Mouse (Mus musculus): ENCODE results near the gene Mif.
"Not testable (repeated sequence)": the region's sequence is repeated elsewhere in the genome, so short reads cannot be mapped to it uniquely, and the experiment has no call there.

The Mif gene

DNA sequence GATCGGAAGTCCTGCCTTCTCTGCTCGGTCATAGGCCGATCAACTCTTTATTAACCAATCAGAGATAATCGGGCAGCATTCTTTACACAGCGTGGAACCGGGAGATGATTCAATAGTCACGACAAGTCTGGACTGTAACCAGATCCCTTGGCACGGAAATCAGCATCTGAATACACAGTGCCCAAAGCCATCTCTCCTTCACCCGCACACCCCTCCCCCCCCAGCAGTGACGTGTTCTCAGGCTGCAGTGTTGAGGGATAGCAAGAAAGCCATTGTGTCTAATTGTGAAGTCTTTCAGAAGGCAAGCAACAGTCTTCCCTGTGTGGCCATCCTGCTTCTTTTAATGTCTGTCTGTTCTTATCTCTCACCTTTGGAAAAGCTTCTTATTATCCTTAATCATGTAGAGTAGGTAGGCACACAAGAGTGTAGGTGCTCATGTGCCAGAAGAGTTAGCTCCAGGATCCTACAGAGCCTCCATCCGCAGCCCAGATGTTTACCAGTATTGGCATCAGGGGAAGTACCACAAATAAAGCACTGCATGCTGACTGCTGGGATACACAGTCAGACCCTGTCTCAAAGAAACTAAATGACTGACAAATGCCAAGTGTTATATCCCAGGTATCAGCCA lies 13.0 kb upstream of the Mif start:
- peak; percentile 32 to 41 for DNase-seq

DNA sequence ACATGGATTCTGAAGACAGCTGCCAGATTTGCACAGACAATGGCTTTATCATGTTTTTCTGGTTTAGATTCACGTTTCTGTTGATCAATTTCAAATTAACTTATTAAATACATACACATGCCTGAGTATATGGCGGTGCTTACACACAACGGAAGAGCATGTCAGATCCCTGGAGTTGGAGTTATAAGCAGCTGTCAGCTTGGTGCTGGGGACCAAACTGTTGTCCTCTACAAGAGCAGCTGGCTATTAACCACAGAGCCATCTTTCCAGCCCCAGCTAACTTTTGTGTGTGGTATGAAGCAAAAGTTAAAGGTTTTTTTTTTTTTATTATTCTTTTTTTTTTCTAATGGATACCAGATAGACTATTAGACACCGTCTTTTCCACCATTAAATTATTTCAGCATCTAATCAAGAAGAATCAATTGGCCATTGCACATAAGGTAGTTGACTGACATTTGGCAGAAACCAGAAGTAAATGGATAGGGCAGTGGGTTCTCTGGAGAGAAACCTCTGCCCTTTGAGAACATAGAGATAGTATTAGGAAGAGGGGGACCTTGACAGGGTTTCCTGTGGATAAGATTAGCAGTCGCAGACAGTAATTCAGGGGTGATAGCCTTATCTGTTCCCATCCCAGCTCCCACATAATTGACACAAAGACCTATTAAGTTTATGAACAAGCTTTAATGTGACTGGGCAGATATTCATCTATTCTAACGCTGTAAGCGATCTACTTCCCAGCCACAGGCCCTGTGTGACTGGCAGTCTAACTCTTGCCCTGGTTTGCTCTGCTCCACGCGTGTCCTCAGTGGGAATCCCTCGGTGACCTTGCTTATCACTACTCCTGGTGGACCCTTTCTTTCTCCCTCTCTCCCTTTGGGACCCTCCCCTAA lies 12.2 kb upstream of the Mif start:
- no peak for DNase-seq

DNA sequence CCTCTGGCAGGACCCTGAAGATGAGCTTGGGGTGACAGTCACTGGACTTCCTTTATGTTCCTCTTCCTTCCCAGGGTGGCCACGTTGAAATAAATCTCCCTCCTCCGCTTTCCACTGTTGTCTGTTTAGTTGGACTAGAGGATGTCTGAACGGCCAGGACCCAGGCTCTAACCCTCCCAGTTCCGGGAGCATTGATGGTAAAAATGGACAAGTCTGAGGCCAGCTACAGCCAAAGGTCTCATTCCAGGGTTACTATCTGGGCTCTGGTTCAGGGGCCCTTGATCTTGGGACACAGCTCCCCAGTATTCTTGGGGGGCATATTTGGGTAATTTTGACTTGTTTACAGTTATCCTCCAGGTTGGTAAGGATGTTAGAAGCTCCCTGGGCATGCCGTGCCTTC lies 1.5 kb upstream of the Mif start:
- no peak for DNase-seq

GRCm38 (mm10) chr10:75860746-75861145 lies 706 bp upstream of the Mif start:
- no peak for DNase-seq

DNA sequence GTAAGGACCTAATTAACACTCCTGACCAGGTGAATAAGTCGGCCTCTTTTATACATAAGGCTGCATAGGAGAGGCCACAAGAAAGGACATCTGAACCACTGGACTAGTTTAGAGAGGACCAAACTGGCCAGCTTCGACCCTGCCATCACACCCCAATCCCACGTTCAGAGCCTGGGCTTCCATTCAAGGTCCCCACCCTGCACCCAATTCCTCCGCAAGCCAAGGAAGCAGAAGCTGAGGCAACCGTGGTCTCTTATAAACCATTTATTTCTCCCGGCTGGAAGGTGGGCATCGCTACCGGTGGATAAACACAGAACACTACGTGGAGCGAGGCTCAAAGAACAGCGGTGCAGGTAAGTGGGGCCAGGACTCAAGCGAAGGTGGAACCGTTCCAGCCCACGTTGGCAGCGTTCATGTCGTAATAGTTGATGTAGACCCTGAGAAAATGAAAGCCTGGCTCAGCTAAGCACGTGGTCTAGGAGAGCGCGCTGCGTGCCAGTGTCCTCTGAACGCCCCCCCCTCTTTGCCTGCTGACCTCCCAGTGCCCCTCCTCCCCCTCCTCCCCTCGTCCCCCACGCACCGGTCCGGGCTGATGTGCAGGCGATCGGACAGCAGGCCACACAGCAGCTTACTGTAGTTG lies 813 bp downstream of the Mif start:
- peak; percentile 17 to 27 for DNase-seq

DNA sequence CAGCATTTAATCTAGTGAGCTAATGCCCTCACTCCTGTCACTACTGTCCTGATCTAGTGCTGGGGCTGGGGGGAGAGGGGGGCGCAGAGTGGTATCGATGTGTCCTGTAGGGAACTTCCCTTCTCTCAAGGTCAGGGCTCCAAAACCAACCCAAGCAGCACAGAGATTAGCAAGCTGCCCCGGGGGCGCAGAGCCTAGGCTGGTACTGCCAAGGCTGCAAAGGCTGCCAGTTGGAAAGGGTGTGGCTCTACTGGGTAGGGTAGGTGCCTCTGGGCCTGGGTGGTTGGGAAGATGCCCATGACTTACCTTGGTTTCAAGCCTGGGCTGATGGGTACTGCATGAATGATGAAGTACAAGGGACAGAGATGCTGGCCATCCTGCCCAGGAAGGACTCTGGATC lies 2.4 kb downstream of the Mif start:
- no peak for DNase-seq

DNA sequence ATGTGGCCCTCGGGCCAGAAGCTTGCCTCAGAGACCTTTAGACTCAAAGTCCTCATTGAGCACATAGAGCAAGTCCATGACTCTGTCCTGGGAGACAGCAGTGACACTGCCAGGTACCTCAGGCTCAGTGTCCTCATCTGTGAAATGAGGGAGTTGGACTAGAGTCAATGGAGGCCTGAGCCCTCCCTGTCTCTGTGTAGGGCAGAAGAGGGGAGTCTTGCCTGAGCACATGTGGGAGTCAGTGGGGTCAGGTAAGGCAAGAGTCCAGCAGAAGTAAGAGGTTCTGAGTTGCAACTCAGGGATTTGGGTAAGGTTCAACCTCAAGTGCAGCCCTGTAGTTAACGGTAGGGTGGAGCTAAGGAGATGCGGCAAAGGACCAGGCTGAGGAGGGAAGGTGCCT lies 3.1 kb downstream of the Mif start:
- DNase-seq, result no peak

GRCm38 (mm10) chr10:75856155-75856907 lies 3.7 kb downstream of the Mif start:
- no peak for DNase-seq

- DNase-seq, result no peak
Observed at GRCm38 (mm10) chr10:75855416-75855981, 4.5 kb downstream of the Mif start.

- DNase-seq, result no peak
Observed at GRCm38 (mm10) chr10:75854791-75855190, 5.2 kb downstream of the Mif start.

- DNase-seq, result no peak
Observed at GRCm38 (mm10) chr10:75854096-75854495, 5.9 kb downstream of the Mif start.

DNA sequence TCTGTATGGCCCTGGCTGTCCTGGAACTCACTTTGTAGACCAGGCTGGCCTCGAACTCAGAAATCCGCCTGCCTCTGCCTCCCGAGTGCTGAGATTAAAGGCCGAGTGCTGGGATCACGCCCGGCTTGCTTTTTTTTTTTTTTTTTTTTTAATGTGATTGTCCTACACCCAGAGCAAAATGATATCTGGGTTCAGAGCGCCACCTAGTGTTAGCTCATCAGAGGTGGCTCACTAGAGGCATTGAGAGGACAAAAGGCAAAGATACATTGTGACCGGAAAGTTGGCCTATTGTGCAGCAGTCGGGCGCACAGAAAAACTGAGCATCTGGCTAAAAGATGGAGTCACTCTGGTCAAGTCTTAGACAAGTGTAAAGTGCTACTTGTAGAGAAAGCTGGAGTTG lies 6.6 kb downstream of the Mif start:
- peak; percentile 88 for DNase-seq

- no peak for DNase-seq
Observed at GRCm38 (mm10) chr10:75852539-75853125, 7.4 kb downstream of the Mif start.

- DNase-seq, result no peak
Observed at GRCm38 (mm10) chr10:75851681-75852080, 8.4 kb downstream of the Mif start.

DNA sequence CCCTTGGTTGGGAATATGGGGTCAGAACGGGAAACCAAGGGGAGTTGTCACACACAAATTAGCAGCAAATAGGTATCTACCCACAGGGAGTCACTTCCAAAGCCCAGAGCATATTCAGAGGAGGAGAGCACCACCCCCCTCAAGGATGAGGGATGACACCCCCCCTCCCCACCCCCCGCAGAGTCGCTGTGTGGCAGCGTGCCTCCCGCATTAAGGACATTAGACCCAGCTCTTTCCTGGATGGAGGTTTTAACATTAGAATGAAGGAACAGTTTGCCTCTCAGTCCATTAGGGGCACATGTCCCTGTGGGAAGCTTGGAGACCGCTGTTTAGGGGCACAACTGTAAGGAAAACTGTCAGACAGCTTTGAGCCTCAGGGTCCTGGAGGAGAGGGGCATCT lies 9.0 kb downstream of the Mif start:
- no peak for DNase-seq

- no peak for DNase-seq
Observed at GRCm38 (mm10) chr10:75848382-75848781, 11.7 kb downstream of the Mif start.

DNA sequence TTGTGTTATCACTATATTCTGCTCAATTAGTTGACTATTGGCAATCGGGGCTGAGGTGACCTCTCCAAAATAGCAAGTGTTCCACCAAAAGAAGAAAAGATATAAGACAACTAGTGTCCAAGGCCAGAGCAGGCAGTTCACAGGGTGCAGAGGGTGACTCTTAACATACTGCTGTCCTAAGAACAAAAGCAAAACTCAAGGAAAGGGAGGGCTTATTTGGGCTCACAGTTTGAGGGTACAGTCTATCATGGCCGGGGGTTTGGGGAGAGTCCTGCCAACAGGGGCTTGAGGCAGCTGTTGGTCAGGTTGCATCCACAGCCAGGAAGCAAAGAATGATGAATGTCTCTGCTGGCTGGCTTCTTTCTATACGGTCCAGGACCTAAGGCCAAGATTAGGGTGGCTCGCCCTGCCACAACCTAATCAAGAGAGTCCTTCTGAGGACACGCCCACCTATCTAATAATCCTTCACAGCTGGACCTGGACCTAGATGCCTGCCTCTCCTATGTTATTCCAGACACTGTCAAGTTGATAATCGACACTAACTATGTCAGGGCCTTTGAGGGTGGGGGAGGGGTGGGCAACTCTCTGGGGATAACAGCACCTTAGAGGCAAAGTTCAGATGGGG lies 14.6 kb downstream of the Mif start:
- no peak for DNase-seq

DNA sequence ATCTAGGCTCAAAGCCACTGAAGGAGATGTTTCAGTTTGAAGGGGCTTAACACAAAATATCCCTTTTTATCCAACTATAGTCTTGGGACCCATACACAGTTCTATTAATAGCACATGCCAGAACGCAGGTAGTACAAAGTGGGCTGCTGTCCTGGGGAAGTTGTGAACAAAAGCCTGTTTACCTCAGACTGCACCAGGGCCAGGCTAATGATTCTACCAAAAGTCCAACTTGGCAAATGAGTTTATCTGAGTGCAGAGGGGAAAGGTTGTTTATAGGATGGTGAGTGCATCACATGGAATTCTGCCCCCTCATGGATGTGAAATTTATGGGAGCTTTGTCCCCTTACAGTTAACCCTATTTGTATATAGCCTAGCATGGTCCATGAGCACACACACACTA lies 15.2 kb downstream of the Mif start:
- DNase-seq, result no peak

DNA sequence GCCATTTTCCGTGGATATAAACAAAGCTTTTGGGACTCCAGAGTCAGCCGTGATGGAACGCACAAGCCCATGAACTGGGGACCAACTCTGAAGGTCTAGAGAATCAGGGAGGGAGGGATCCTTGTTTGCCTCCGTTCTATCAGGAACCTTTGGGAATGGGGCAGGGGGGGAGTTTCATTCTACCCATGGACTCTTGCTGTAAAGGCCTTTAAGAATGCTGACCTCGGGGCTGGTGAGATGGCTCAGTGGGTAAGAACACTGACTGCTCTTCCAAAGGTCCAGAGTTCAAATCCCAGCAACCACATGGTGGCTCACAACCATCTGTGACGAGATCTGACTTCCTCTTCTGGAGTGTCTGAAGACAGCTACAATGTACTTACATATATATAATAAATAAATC lies 16.1 kb downstream of the Mif start:
- not testable (repeated sequence) for DNase-seq

GRCm38 (mm10) chr10:75839092-75839491 lies 20.9 kb downstream of the Mif start:
- no peak for DNase-seq

DNA sequence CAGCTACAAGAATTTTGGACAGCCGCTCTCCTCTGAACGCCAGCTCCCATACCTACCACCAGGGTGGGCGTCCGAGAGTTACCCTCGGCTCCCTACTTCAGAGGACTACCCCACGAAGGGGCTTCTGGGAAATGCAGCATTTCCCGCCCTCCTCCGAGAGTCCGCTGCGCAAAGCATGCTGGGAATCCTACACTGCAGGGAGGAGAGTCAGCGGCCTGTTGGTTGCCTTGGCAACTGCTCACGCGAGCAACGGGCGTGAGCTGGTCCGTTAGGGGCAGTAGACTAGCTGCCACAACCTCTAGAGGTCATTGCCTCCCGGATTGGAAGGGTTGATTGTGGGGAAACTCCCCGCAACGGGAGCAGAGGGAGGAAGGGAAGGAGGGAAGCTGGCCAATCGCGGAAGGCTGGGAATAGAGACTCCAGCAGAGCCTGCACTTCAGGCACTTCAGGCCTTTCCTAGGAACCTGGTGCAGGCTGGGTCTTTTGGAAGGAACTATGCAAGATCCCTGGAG lies 22.7 kb downstream of the Mif start, which contains the start of gene Gstt2:
Gene Gstt2 (minus strand): TSS at position 177 of the 512 bp plus-strand sequence.
- DNase-seq, result peak; percentile 61 to 65
